Mouse (Mus musculus) adrenal gland, postnatal 10 days (tissue): ENCODE measurements around the gene Supt6. TPM values are rescaled to one million over a fixed set of nuclear protein-coding genes. Genes with fewer than 3 reads are reported as not detected.
"Not testable (repeated sequence)": the region's sequence is repeated elsewhere in the genome, so short reads cannot be mapped to it uniquely, and the experiment has no call there.

Experiments used
- DNase-seq: peaks from one replicate; pipeline ENCODE4 v3.0.0; 2021; ENCODE audit warnings: mixed read lengths
- total RNA-seq, 2 experiments: library from RNA; stranded (reverse); gene quantifications; 2 replicates each; pipeline ENCODE4 v1.2.3; 2021

The Supt6 gene
- total RNA-seq, 2 experiments from 2014 or later, result 46.9 to 50.9 TPM

- no peak for DNase-seq
These were observed 22.2 kb downstream of the Supt6 start for GRCm38 (mm10) chr11:78223586-78223985.

GRCm38 (mm10) chr11:78215709-78216317 lies 30.0 kb downstream of the Supt6 start:
- DNase-seq, result no peak

- DNase-seq, result no peak
These were observed 32.5 kb downstream of the Supt6 start for GRCm38 (mm10) chr11:78213086-78213817.

- DNase-seq, result no peak
These were observed 34.3 kb downstream of the Supt6 start for GRCm38 (mm10) chr11:78211513-78211912.

GRCm38 (mm10) chr11:78210615-78211014 lies 35.2 kb downstream of the Supt6 start:
- DNase-seq, result no peak

GRCm38 (mm10) chr11:78209886-78210285 lies 35.9 kb downstream of the Supt6 start:
- peak; percentile 48 for DNase-seq

- no peak for DNase-seq
These were observed 38.6 kb downstream of the Supt6 start for GRCm38 (mm10) chr11:78207190-78207589.

GRCm38 (mm10) chr11:78205361-78206206 lies 40.2 kb downstream of the Supt6 start:
- no peak for DNase-seq

GRCm38 (mm10) chr11:78204287-78204686 lies 41.5 kb downstream of the Supt6 start:
- peak; percentile 50 for DNase-seq

GRCm38 (mm10) chr11:78202372-78202771 lies 43.4 kb downstream of the Supt6 start:
- no peak for DNase-seq

GRCm38 (mm10) chr11:78195101-78195863 lies 50.5 kb downstream of the Supt6 start:
- no peak for DNase-seq

GRCm38 (mm10) chr11:78194411-78195100 lies 51.2 kb downstream of the Supt6 start:
- DNase-seq, result peak; percentile 90

GRCm38 (mm10) chr11:78193113-78193512 lies 52.7 kb downstream of the Supt6 start, which contains the start of gene Proca1:
Gene Proca1 (plus strand): TSS chr11:78193392.
- DNase-seq, result no peak

- DNase-seq, result no peak
These were observed 55.7 kb downstream of the Supt6 start for GRCm38 (mm10) chr11:78190041-78190440.

- DNase-seq, result peak; percentile 83
These were observed 56.4 kb downstream of the Supt6 start for GRCm38 (mm10) chr11:78189234-78190040.

- DNase-seq, result peak; percentile 89
These were observed 57.2 kb downstream of the Supt6 start, which contains the start of gene Rab34 for GRCm38 (mm10) chr11:78188331-78189233. Gene Rab34 (plus strand): TSS chr11:78188430.

GRCm38 (mm10) chr11:78184702-78185101 lies 61.1 kb downstream of the Supt6 start:
- DNase-seq, result not testable (repeated sequence)

GRCm38 (mm10) chr11:78183884-78184514 lies 61.8 kb downstream of the Supt6 start:
- DNase-seq, result no peak
